Mouse (Mus musculus): ENCODE measurements at regions not wholly inside any gene's neighbourhood (a gene's known extent, or its start where the extent isn't known, plus 50 kb on each side); places are given as distances from the start of the nearest gene placed in this dataset.

- DNase-seq (ENCODE audit: low spot score in 2 of 2) = no peak
These were observed 259.7 kb downstream of the Tmem182 start for GRCm38 (mm10) chr1:41065130-41065529.

- peak; percentile 3 to 9 for DNase-seq (ENCODE audit: low spot score in 2 of 2)
These were observed 299.5 kb downstream of the Tmem182 start for GRCm38 (mm10) chr1:41104869-41105268.

GRCm38 (mm10) chr1:41121636-41122175 lies 316.3 kb downstream of the Tmem182 start:
- no peak for DNase-seq (ENCODE audit: low spot score in 2 of 2)

DNA sequence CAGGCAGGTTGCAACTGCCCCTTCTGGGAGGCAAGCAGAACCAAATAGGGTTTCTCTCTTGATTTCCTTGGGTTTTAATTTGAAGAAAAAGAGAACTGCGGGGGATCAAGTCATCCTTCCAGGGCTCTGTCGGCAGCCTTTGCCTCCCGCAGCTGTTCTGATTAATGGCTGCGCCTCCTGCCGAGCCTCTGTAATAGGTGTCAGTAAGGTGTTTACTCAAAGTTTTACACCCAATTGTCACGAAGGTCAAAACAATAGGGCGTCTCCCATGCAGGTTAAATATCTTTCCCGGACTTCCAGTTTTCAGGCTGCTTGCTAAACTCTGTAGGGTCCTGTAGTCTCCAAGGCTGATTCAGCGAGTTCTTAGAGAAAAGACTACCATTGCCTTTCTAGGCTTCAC lies 326.0 kb downstream of the Tmem182 start:
- DNase-seq (ENCODE audit: low spot score in 2 of 2) = no peak

DNA sequence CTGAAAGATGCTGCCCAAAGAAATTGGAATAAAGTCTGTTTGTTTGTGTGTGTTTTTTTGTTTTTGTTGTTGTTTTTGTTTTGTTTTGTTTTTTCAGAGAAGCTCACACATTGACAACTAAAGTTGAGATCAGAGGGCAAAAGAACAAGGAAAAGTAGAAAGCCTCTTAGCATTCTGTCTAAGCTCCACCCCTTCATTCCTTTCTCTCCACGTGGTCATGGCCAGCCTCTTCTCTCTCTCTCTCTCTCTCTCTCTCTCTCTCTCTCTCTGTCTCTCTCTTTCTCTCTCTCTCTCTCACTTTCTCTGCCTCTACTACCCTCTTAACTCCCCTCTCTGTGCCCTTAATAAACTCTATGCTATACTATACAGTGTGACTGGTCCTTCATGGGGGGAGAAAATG lies 327.7 kb downstream of the Tmem182 start:
- no peak for DNase-seq (ENCODE audit: low spot score in 2 of 2)

DNA sequence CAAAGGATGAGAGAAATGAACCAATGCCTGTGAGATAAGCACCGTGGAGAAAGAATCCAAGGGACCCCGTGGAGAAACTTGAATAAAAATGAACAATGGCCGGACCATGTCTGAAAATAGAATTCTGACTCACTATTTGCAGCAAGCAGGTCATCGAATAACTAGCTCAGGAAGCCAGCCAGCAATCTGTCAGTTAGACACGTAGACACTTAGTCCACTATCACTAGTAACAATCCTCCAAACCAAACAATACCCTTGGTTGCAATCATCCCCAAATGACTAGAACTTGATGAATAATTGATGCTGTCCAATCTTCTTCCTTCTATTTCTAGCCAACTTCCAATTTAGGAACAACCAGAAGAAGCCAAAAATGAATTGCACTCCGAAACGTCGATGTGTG lies 328.5 kb downstream of the Tmem182 start:
- no peak for DNase-seq (ENCODE audit: low spot score in 2 of 2)

DNA sequence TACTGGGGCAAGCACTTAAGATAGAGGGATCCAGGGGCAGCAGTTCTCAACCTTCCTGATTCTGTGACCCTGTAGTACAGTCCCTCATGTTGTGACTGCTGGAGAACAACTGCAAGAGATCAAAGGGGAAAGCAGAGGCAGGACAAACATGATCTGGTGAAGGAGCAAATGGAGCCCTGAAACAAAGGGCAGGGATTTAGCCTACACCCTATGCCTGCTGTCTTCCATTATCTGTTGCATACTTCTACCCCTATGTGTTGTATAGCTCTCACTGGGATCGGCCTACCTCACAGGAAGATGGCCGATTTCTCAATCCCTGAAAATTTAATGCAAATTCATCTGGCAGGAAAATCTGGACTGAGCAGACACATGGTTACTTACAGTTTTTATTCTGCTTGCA lies 334.3 kb downstream of the Tmem182 start:
- DNase-seq (ENCODE audit: low spot score in 2 of 2) = no peak

- no peak for DNase-seq (ENCODE audit: low spot score in 2 of 2)
These were observed 335.1 kb downstream of the Tmem182 start for GRCm38 (mm10) chr1:41140542-41140941.

GRCm38 (mm10) chr1:41141992-41142391 lies 336.6 kb downstream of the Tmem182 start:
- no peak for DNase-seq (ENCODE audit: low spot score in 2 of 2)

GRCm38 (mm10) chr1:41152516-41152915 lies 347.1 kb downstream of the Tmem182 start:
- peak; percentile 15 to 16 for DNase-seq (ENCODE audit: low spot score in 2 of 2)

GRCm38 (mm10) chr1:41153174-41153999 lies 348.0 kb downstream of the Tmem182 start:
- no peak for DNase-seq (ENCODE audit: low spot score in 2 of 2)

DNA sequence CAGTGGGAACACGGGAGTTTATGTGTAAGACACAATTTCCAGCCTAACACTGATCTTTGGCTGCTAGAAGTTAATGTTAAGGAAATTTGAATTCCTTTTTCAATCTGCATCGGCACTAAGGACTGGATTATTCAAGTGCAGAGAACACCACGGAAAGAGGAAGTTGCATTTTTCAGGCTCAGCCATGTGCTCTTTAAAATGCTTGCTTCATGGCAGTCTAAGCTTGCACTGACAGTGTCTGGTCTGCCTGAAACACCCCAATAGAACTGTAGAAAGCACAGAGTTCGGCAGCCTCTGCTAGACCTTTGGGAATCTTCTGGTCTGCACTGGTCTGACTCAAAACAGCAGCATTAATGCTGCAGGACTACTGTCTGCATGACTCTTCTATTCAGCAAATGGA lies 348.8 kb downstream of the Tmem182 start:
- DNase-seq (ENCODE audit: low spot score in 2 of 2) = no peak

DNA sequence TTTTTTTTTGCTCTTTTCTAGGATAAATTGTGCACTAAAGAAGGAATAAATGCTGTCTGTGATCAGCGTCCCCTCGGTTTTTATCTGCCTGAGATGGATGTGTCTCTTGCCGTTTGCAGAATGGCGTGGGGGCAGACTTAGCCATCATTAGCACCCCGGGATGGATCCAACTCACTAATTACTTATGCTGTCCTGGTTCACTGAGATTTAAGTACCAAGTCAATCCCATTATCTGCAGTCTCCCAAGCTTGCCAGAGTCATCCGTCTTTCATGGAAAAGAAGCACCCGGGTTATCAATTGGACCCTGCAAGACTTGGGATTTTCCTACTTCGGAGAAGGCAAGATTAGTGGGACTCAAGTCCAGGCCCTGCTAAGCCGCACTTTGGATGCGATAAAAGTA lies 351.5 kb downstream of the Tmem182 start:
- no peak for DNase-seq (ENCODE audit: low spot score in 2 of 2)

GRCm38 (mm10) chr1:41157651-41158513 lies 352.5 kb downstream of the Tmem182 start:
- DNase-seq (ENCODE audit: low spot score in 2 of 2) = peak in 1 of 2 experiments; percentile 27

- no peak for DNase-seq (ENCODE audit: low spot score in 2 of 2)
These were observed 360.7 kb downstream of the Tmem182 start for GRCm38 (mm10) chr1:41165878-41166786.

DNA sequence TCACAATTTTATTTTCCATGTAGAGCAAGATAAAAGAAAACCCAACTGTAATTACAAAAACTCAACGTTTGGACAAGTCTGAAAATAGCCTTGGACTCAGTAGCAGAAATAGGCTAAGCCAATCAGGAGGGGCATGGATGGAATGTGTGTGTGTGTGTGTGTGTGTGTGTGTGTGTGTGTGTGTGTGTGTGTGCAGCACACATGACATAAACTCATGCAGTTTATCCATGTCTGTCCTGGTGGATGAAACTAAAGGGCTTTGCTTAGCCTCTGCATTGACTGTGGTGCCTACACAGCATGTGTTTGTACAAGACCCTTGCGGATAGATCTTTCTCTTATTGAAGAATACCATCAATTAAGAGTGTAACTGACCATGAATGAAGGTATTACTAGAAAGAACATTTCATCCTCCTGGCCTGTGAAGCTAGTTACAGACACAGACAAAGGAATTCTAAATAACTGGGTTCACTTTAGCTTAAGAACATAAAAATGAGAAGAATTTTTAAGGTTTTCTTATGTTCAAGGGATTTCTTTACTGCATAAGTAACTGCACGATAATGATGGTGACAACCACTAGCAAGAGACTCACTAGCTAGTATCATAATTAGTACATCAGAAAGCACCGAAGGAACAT lies 361.5 kb downstream of the Tmem182 start:
- DNase-seq (ENCODE audit: low spot score in 2 of 2) = no peak

DNA sequence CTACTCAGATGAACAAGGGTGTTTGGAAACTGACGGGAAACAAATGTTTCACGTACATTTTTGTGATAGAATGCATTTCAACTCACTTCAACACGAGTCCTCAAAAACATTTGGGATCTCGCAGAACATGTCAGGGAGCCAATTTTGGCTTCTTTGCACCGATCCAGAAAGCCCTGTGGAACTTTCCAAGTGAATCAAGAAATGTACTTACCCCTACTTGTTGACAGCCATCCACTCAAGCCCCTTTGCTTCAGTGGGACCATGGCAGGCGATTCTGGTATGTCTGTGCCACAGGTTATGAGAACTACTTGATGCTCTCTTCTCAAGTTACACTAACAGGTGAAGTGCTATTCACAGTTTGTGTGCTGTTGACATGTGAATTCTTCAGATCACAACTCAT lies 381.6 kb downstream of the Tmem182 start:
- DNase-seq (ENCODE audit: low spot score in 2 of 2) = no peak

GRCm38 (mm10) chr1:41212876-41213275 lies 407.5 kb downstream of the Tmem182 start:
- DNase-seq (ENCODE audit: low spot score in 2 of 2) = no peak

GRCm38 (mm10) chr1:41225851-41226250 lies 420.4 kb downstream of the Tmem182 start:
- DNase-seq (ENCODE audit: low spot score in 2 of 2) = no peak

- no peak for DNase-seq (ENCODE audit: low spot score in 2 of 2)
These were observed 429.9 kb downstream of the Tmem182 start for GRCm38 (mm10) chr1:41235335-41235734.

GRCm38 (mm10) chr1:41243000-41243399 lies 437.6 kb downstream of the Tmem182 start:
- DNase-seq (ENCODE audit: low spot score in 2 of 2) = no peak
